Mouse (Mus musculus) G1E (cell line): ENCODE measurements around the gene Zfp346.

Source experiments
- CTCF ChIP-seq: IDR thresholded peaks from 2 replicates; pipeline ENCODE4 v1.5.1; 2012; ENCODE audit warnings: low read depth, low read length, inconsistent platforms, mixed read lengths
- GATA1 ChIP-seq: IDR thresholded peaks from 2 replicates; pipeline ENCODE4 v1.6.1; 2012; ENCODE audit warnings: borderline replicate concordance, low read length, inconsistent platforms, mixed read lengths

DNA sequence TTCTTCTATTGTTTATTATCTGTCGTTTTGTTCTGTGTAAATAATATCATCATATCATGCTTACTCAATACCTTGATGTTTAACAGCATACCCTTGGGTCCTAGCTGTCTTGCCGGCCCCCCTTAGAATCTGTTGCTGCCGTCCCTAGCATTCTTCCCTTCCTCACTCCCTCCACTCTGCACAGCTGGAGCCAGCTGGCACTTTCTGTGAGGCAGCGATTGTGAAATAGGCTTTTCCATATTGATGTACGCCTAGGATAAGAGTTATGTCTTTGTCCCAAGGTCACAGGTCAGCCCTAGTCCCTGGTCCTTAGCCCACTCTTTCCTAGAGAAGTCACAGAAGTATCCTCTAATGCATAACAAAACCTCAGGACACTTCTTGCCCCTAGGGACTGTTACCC, 58.4 kb downstream of the Zfp346 start:
- TF ChIP-seq CTCF (no peak), GATA1 (no peak)
